Mouse (Mus musculus): ENCODE results near the gene Qars. TPM values are rescaled to one million over a fixed set of nuclear protein-coding genes. Genes with fewer than 3 reads are reported as not detected.

Qars gene
- 130 and 138 TPM in 2 replicates for polyA plus RNA-seq (2014; fragmentation: Nextera tagmentation; extraction: Ambion mirVana)

DNA sequence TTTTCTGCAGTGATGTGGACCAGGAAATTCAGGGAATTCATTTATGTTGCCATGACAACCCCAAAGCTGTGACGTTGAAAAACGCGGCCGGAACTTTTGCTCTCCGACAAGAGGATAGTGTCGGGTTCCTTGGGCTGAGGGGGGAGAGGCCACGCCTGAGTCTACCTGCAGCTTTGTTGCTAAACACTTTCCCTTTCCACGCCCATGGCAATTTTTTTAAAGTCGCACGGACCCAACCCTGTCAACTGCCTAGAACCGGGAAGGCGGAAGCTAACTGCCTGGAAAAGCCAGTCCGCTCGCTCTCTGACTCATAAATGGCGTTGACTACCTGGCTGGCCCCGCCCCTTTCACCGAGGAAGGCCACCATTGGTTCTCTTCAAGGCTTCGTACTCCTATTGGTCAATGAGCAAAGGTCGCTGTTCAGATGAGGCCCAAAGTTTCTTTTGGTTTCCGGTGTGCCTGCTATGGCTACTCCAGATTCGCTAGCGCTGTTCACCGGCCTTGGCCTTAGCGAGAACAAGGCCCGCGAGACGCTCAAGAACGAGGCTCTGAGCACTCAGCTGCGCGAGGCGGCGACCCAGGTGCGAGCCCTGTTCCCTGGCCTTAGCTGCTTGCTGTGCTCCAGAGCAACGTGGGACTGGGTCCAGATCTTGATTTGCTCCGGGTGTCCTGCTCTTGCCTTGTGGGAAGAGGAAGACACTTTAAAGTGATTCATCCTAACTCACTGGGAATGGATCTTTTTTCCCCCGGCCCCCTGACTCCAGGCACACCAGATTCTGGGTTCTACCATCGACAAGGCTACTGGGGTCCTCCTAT lies at the start of gene Qars:
Gene Qars (plus strand): TSS at position 88 of the 816 bp plus-strand sequence.
- peak; percentile 96 for DNase-seq (ENCODE audit: low spot score)
- under 1% methylated on average over 37 of the region's 37 CpGs for WGBS
- ATAC-seq (replicated peaks; ENCODE audit: insufficient number of reproducible peaks, low FRiP score, low TSS enrichment, low read depth) = peak; percentile 91

DNA sequence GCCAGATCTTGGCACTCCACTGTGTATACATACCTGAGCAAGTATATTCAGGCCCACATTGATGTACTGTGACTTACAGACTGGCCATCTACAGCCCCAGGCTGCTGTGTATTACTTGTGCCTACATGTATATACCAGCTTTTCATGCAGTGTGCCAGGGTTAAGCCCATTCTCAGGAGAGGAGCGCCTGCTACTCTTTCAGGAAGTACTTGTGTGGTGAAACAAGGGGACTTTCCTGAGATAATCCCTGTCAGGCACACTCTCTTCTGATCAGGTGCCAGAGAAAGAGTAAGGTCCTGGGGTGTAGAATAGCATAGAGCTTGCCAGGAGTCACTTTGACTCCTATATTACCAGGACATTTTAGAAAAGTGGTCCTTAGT lies 47.6 kb upstream of the Qars start:
- Histone ChIP-seq H3K27ac (replicated peaks; ENCODE audit: low read depth, low read length) (peak overlapping the region; percentile 85; the same call in 1 of the 2 replicates), H3K9ac (replicated peaks; ENCODE audit: low read length) (no peak overlapping the region), H3K4me1 (ENCODE audit: control insufficient read depth, insufficient read depth, low read length) (no peaks in the 10 kb centered on the region), H3K27me3 (ENCODE audit: control insufficient read depth, insufficient read depth, low read length) (no peaks in the 10 kb centered on the region), H3K36me3 (replicated peaks; ENCODE audit: control insufficient read depth, insufficient read depth, low read depth, low read length) (peaks cover 3% of the 10 kb centered on the region; the same call in 1 of the 2 replicates), H3K9me3 (replicated peaks; ENCODE audit: control insufficient read depth, low read length) (no peaks in the 10 kb centered on the region), H3K4me2 (ENCODE audit: low read depth, low read length) (peak overlapping the region; percentile 81), H3K4me3 (ENCODE audit: low read depth, low read length) (peak overlapping the region; percentile 94; the same call in 1 of the 2 replicates)
- WGBS = 85% methylated on average over 1 of the region's 1 CpGs
- DNase-seq (ENCODE audit: low spot score) (no peak), ATAC-seq (replicated peaks; ENCODE audit: insufficient number of reproducible peaks, low FRiP score, low TSS enrichment, low read depth) (peak; percentile 29; the same call in 1 of the 2 replicates)

More for the DNA sequence above, at the start of gene Qars:
- Histone ChIP-seq H3K9me3 (replicated peaks; ENCODE audit: control insufficient read depth, low read length) (no peaks in the 10 kb centered on the region), H3K4me2 (ENCODE audit: low read depth, low read length) (peak within 1 kb of the TSS; percentile 70), H3K4me3 (ENCODE audit: low read depth, low read length) (peak within 1 kb of the TSS; percentile 54), H3K27ac (replicated peaks; ENCODE audit: low read depth, low read length) (no peak within 1 kb of the TSS), H3K9ac (replicated peaks; ENCODE audit: low read length) (peak within 1 kb of the TSS; percentile 61), H3K27me3 (ENCODE audit: control insufficient read depth, insufficient read depth, low read length) (no peaks in the 10 kb centered on the region), H3K36me3 (replicated peaks; ENCODE audit: control insufficient read depth, insufficient read depth, low read depth, low read length) (peaks cover 6% of the 10 kb centered on the region), H3K4me1 (ENCODE audit: control insufficient read depth, insufficient read depth, low read length) (peaks cover 3% of the 10 kb centered on the region)

DNA sequence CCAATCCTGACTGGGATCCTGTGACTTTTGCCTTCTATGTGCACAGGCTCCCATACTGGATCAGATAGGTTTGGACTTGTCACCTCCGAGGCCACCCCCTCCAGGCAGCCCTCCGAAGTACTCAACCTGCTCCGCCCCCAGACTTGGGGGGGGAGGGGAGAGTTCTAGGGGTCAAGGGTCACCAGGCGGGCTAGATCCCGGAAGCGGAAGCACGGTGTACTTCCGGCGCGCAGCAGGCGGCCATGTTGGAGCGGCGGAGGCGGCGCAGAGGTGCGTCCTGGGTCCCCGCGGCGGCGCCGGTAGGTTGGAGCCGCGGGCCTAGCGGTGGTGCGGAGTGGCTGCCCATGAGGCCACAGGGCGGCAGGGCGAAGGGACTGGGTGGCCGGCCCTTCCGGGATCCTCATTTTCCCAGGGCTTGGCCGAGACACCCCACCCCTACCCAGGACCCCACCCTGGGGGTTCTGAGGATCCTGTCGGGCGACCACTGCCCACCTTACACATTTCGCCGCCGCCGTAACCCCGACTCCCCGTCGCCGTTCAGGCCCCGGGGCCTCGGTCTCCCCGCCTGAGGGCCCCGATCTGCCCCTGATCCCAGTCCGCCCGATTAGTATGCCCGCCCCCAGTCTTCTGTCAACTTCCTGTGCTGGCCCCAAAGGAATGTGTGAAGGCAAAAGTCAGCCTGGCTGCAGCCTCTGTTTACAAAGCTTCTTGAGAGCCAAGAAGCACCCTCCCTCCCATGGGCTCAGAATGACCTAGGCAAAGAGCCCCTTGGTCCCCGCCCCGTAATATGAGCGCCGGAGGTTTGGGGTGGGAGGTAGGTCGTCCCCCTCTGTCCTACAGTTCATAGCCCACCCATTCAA lies 47.0 kb upstream of the Qars start, which contains the start of gene Ccdc71:
Gene Ccdc71 (plus strand): TSS at position 209 of the 860 bp plus-strand sequence.
- Histone ChIP-seq H3K4me1 (ENCODE audit: control insufficient read depth, insufficient read depth, low read length) (no peaks in the 10 kb centered on the region), H3K27ac (replicated peaks; ENCODE audit: low read depth, low read length) (peak within 1 kb of the TSS; percentile 85), H3K36me3 (replicated peaks; ENCODE audit: control insufficient read depth, insufficient read depth, low read depth, low read length) (peaks cover 3% of the 10 kb centered on the region; the same call in 1 of the 2 replicates), H3K27me3 (ENCODE audit: control insufficient read depth, insufficient read depth, low read length) (no peaks in the 10 kb centered on the region), H3K4me2 (ENCODE audit: low read depth, low read length) (peak within 1 kb of the TSS; percentile 81), H3K4me3 (ENCODE audit: low read depth, low read length) (peak within 1 kb of the TSS; percentile 94), H3K9ac (replicated peaks; ENCODE audit: low read length) (peak within 1 kb of the TSS; percentile 89), H3K9me3 (replicated peaks; ENCODE audit: control insufficient read depth, low read length) (no peaks in the 10 kb centered on the region)
- WGBS = under 1% methylated on average over 49 of the region's 52 CpGs
- DNase-seq (ENCODE audit: low spot score) (peak; percentile 90), ATAC-seq (replicated peaks; ENCODE audit: insufficient number of reproducible peaks, low FRiP score, low TSS enrichment, low read depth) (peak; percentile 81)

DNA sequence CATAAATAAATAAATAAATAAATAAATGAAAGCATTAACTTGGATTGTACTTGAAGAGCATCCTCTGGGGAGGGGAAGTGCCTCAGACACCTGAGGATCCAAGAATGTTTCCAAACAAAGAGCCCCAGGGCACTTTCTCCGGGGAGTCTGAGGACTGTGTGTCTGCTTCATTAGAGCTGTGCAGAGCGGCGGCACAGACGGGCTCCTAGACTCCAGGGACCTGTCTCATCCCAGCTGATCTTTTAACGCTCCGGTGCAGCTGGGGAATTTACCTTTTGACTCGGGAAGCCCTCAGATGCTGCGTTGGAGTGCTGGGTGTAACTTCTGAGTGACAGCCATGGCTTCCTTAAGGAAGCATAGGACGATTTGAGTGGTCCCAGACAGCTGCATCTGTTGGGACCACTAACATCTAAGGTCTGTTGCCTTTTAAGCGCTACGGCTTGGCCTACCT lies 46.3 kb upstream of the Qars start, which contains the start of gene Klhdc8b:
Gene Klhdc8b (minus strand): TSS at position 401 of the 451 bp plus-strand sequence.
- 21% methylated on average over 11 of the region's 11 CpGs for WGBS
- peak within 1 kb of the TSS; percentile 85 for H3K27ac ChIP-seq (replicated peaks; ENCODE audit: low read depth, low read length)
- DNase-seq (ENCODE audit: low spot score) (peak; percentile 40), ATAC-seq (replicated peaks; ENCODE audit: insufficient number of reproducible peaks, low FRiP score, low TSS enrichment, low read depth) (peak; percentile 44; the same call in 1 of the 2 replicates)
- H3K4me1 ChIP-seq (ENCODE audit: control insufficient read depth, insufficient read depth, low read length) = no peaks in the 10 kb centered on the region
- H3K4me2 ChIP-seq (ENCODE audit: low read depth, low read length) = peak within 1 kb of the TSS; percentile 81
- peak within 1 kb of the TSS; percentile 94 for H3K4me3 ChIP-seq (ENCODE audit: low read depth, low read length)
- peaks cover 3% of the 10 kb centered on the region; the same call in 1 of the 2 replicates for H3K36me3 ChIP-seq (replicated peaks; ENCODE audit: control insufficient read depth, insufficient read depth, low read depth, low read length)
- H3K9me3 ChIP-seq (replicated peaks; ENCODE audit: control insufficient read depth, low read length) = no peaks in the 10 kb centered on the region
- peak within 1 kb of the TSS; percentile 89 for H3K9ac ChIP-seq (replicated peaks; ENCODE audit: low read length)
- H3K27me3 ChIP-seq (ENCODE audit: control insufficient read depth, insufficient read depth, low read length) = no peaks in the 10 kb centered on the region

- Histone ChIP-seq H3K36me3 (replicated peaks; ENCODE audit: control insufficient read depth, insufficient read depth, low read depth, low read length) (peaks cover 3% of the 10 kb centered on the region; the same call in 1 of the 2 replicates), H3K27ac (replicated peaks; ENCODE audit: low read depth, low read length) (no peak overlapping the region), H3K4me1 (ENCODE audit: control insufficient read depth, insufficient read depth, low read length) (no peaks in the 10 kb centered on the region), H3K4me2 (ENCODE audit: low read depth, low read length) (peak overlapping the region; percentile 81), H3K4me3 (ENCODE audit: low read depth, low read length) (peak overlapping the region; percentile 94), H3K9me3 (replicated peaks; ENCODE audit: control insufficient read depth, low read length) (no peaks in the 10 kb centered on the region), H3K27me3 (ENCODE audit: control insufficient read depth, insufficient read depth, low read length) (no peaks in the 10 kb centered on the region), H3K9ac (replicated peaks; ENCODE audit: low read length) (peak overlapping the region; percentile 89; the same call in 1 of the 2 replicates)
- 88% methylated on average over 5 of the region's 5 CpGs for WGBS
- DNase-seq (ENCODE audit: low spot score) = no peak
- no peak for ATAC-seq (replicated peaks; ENCODE audit: insufficient number of reproducible peaks, low FRiP score, low TSS enrichment, low read depth)
Observed at GRCm38 (mm10) chr9:108461675-108462074, 45.8 kb upstream of the Qars start.

DNA sequence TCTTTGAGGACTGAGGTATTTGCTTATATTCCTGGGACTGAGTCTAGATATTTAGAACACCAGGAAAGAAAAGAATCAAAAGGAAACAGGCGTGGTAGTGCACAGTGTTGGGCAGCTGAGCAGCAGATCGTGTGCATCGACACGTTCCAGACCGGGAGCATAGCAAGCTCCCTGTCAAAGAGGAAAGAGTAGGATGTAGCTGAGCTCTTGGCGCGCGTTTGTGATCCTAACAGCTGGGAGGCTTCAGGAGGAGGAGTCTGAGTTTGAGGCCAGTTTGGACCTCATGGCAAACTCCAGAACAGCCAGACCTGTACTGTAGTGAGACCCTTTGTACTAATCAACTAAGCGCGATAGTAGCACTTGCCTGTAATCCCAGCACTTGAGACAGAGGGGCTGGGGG lies 45.3 kb upstream of the Qars start:
- DNase-seq (ENCODE audit: low spot score) (no peak), ATAC-seq (replicated peaks; ENCODE audit: insufficient number of reproducible peaks, low FRiP score, low TSS enrichment, low read depth) (no peak)
- H3K4me3 ChIP-seq (ENCODE audit: low read depth, low read length) = no peak overlapping the region
- no peak overlapping the region for H3K9ac ChIP-seq (replicated peaks; ENCODE audit: low read length)
- WGBS = 94% methylated on average over 10 of the region's 10 CpGs
- H3K27ac ChIP-seq (replicated peaks; ENCODE audit: low read depth, low read length) = no peak overlapping the region
- no peaks in the 10 kb centered on the region for H3K27me3 ChIP-seq (ENCODE audit: control insufficient read depth, insufficient read depth, low read length)
- no peaks in the 10 kb centered on the region for H3K4me1 ChIP-seq (ENCODE audit: control insufficient read depth, insufficient read depth, low read length)
- H3K9me3 ChIP-seq (replicated peaks; ENCODE audit: control insufficient read depth, low read length) = no peaks in the 10 kb centered on the region
- H3K36me3 ChIP-seq (replicated peaks; ENCODE audit: control insufficient read depth, insufficient read depth, low read depth, low read length) = peaks cover 3% of the 10 kb centered on the region; the same call in 1 of the 2 replicates
- H3K4me2 ChIP-seq (ENCODE audit: low read depth, low read length) = no peak overlapping the region

DNA sequence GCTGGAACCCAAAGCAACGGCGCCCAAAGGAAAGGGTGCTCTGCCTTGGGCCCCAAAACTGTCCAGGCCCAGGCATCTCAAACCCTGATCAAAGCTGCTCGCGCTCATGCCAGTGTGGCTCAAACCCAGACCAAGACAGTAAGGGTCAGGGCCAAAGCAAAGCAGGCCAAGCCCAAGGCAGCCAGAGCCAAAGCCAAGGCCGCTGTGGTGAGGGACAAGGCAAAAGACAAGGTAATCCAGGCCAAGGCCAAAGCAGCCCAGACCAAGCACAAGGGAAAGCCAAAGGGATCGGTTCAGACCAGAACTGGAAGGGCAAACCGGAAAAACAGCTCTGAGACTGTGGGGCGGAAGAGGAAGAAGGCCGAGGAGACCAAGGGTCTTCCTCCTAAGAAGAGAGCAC lies 43.8 kb upstream of the Qars start:
- no peak for DNase-seq (ENCODE audit: low spot score)

More for the DNA sequence above, 43.8 kb upstream of the Qars start:
- H3K36me3 ChIP-seq (replicated peaks; ENCODE audit: control insufficient read depth, insufficient read depth, low read depth, low read length) = peaks cover 3% of the 10 kb centered on the region; the same call in 1 of the 2 replicates
- WGBS = 97% methylated on average over 9 of the region's 9 CpGs
- no peaks in the 10 kb centered on the region for H3K27me3 ChIP-seq (ENCODE audit: control insufficient read depth, insufficient read depth, low read length)
- no peak for ATAC-seq (replicated peaks; ENCODE audit: insufficient number of reproducible peaks, low FRiP score, low TSS enrichment, low read depth)
- H3K4me3 ChIP-seq (ENCODE audit: low read depth, low read length) = no peak overlapping the region
- H3K4me2 ChIP-seq (ENCODE audit: low read depth, low read length) = no peak overlapping the region
- no peak overlapping the region for H3K9ac ChIP-seq (replicated peaks; ENCODE audit: low read length)
- H3K4me1 ChIP-seq (ENCODE audit: control insufficient read depth, insufficient read depth, low read length) = no peaks in the 10 kb centered on the region
- H3K27ac ChIP-seq (replicated peaks; ENCODE audit: low read depth, low read length) = no peak overlapping the region
- H3K9me3 ChIP-seq (replicated peaks; ENCODE audit: control insufficient read depth, low read length) = no peaks in the 10 kb centered on the region
